Mouse (Mus musculus): ENCODE results near the gene Ddx21. TPM values are rescaled to one million over a fixed set of nuclear protein-coding genes. Genes with fewer than 3 reads are reported as not detected.
A peak's percentile ranks its signal among the peaks of the same experiment; 100 is the strongest.

The Ddx21 gene
- total RNA-seq, 2 experiments from 2014 or later = 119 to 148 TPM

DNA sequence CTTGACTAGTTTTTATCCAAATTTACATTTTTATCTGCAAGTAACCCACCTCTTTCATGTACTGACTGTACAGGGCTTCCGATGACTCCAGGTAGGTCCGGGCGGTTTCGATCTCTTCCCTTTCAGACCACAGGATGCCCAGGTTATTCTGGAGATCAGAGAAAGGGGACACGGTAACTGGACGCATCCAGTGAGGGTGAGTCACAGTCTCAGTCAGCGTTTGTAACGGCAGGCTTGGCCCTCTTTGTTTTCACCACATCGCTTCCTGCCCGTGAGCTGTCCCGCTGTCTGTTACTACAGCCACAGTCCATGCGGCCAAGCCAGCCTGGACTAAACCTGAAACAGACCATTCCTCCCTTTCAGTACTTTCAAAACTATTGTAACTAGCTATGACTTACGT, 27.1 kb downstream of the Ddx21 start:
- no peak for ATAC-seq (replicated peaks; ENCODE audit: poor library complexity)

DNA sequence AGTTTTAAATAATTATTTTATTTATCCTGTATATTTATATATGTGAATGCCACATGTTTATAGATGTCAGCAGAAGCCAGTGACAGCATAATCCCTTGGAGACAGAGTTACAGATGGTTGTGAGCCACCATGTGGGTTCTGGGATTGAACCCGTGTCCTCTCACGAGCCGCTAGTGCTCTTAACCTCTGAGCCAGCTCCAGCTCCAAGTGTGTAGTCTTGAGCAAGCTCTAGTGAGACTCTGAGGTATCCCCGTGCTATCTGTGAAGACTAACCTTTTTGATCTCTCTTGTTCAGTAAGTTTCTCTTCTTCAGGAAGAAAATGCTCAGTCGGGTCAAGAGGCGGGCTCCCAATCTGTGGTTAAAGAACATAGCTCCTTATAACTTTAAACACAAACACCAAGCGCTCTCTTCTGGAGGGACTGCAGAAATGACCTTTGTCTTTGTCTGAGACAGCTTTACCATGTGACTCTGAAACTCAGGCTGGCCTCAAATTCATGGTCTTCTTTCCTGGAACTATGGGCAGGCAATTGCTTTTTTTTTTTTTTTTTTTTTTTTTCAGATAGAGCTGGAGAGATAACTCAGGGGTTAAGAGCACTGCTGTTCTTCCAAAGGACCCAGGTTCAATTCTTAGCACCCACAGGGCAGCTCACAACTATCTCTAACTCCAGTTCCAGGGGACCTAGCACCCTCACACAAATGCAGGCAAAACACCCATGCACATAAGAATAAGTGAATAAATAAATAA, 31.8 kb downstream of the Ddx21 start:
- peak; percentile 66 for ATAC-seq (replicated peaks; ENCODE audit: poor library complexity)

DNA sequence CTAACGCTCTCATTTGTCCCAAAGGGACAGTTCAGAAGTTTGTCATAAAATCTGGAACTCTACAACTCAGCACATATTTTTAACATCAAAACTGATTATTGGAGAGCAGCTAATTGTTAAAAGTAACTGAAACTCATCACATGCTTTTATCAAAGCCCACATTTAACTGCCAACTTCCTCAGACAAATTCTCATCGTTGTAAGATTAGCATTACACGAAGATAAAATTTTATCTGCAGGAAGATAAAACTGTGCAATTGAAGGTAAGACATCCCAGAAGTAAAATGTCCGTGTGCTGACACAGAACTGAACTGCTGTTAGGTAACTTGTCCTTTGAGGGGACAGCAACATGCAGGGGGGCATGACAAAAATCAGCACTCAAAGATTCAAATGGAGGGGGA, 33.2 kb downstream of the Ddx21 start:
- no peak for ATAC-seq (replicated peaks; ENCODE audit: poor library complexity)

DNA sequence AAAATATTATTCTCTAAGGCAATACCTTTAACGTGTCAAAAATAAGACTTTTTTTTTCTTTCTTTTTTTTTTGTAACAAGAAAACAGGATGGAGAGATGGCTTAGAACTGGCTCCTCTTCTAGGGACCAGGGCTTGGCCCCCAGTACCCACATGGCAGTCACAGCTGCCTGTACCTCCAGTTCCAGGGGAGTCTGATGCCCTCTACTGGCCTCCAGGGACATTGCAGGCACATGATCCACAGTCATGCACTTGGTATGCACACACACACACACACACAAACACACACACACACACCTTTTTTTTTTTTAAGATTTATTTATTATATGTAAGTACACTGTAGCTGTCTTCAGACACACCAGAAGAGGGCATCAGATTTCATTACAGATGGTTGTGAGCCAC, 44.3 kb downstream of the Ddx21 start:
- peak; percentile 49; the same call in 1 of the 2 replicates for ATAC-seq (replicated peaks; ENCODE audit: poor library complexity)

DNA sequence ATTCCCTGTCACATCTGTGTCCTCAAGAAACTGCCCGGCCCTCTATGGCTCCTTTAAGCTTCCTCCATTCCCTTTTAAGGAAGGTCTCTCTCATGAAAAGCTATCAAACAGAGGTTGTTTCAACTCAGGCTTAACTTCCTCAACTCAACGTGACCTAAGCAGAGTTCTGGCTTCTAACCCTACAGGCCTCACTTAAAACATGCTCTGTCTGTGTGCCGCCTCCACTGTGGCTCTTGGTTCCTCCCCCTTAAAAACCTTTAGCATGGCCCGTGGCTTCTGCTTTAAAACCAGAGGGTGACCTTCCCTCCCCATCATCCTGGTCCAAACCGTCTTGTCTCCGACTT, 45.6 kb downstream of the Ddx21 start:
- peak; percentile 42 for ATAC-seq (replicated peaks; ENCODE audit: poor library complexity)

DNA sequence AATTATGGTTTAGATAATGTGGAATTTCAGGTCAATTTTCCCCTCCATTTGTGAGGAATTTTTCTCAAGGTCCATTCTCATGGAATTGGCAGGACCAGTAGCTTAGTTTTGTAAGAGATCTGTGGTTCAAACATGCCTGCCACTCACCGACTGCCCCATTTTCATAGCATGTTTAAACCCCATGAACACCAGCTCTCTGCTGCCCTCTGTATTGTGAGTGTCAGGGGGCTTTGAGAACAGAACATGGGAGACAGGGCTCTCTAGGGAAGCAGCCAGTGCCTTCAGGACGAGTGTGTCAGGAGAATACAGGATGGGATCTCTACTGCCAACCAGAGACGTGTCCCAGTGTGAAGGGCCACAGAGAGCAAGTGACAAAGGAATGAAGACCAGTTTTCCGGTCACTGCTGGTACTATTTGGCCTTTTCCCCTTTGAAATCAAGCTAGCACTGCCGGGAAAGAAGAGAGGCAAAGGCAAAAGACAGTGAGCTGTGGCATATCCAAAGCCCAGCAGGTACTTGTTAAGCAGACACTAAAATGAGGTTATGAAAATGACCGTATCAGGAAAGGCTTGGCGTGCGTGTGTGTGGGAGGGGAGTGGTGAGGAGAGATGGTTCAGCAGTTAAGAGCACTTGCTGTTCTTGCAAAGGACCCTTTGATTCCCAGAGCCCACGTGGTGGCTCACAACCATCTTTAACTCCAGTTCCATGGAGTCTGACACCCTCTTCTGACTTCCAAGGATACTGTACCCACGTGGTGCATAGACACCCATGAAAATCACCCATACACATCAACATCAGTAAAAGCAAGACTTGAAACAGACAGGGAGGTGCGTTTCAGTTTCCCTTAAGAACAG, 46.1 kb downstream of the Ddx21 start:
- 0 out of 2 replicates have a peak, but pooled peaks have one; percentile 10 for ATAC-seq (replicated peaks; ENCODE audit: poor library complexity)

DNA sequence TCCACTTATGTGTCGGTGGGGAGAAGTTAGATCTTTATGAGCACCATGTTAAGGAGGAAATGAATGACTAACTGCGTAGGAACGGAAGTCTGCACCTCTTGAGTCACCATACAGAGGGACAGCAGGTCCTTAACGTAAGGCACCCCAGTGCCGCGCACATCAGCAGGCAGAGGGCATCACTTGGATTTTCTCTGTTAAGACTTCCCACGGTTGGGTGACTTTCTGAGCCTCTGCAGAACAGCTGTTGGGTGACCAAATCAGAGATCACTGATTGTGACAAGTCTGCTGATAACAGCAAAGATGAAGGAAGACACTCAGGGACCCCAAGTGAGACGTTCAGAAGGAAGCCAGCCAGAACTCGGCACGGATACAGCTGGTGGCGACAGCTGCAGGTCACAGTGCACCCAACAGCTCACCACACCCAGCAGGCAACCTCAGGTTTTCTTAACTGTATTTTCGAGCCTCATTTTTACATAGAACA, 48.4 kb downstream of the Ddx21 start:
- ATAC-seq (replicated peaks; ENCODE audit: poor library complexity) = peak; percentile 71

DNA sequence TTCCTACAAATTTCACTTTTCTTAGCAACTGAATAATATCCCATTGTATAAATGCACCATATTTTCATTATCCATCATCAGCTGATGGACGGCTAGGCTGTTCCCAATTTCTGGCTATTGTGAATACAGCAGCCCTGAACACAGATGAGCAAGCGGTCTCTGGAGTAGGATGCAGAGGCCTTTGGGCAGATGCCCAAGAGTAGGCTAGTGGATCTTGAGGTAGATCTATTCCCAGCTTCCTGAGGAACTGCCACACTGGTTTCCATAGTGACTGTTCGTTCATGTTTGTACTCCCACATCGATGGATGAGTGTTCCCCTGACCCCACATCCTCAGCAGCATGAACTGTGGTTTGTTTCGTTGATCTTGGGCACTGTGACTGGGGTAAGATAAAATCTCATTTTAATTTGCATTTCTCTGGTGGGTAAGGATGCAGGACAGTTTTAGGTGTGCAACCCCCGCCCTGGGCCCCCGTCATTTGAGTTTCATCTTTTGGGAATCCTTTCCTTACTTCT, 51.2 kb downstream of the Ddx21 start:
- ATAC-seq (replicated peaks; ENCODE audit: poor library complexity) = no peak

DNA sequence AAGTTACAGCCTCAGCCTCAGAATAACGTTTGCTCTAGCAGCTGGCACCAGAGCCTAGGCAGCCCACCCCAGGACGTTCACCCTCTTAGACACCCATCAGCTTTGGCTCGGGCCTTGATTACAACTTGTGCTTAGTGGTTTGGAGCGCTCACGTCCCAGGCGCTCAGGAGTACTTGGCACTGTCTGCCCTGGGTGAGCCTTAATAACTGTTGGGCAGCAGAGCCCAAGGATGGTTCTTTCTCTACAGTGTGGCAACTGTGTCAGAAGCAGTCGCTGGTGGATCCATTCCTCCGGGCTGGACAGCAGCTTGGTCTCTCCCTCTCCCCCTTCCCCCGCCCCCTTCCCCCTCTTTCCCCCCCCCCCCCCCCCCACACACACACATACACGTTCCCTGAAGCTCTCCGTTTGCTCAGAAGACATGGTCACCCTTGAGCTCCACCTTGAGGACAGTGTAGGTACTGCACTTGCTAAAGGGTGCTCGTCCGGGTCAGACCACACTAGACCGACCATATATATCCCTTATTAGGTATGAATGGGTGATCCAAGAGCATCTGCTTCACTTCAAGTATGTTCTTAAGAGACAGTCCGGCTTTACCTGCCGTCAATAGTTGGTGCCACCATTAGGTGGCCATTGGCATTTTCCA, 52.4 kb downstream of the Ddx21 start:
- ATAC-seq (replicated peaks; ENCODE audit: poor library complexity) = peak; percentile 81

DNA sequence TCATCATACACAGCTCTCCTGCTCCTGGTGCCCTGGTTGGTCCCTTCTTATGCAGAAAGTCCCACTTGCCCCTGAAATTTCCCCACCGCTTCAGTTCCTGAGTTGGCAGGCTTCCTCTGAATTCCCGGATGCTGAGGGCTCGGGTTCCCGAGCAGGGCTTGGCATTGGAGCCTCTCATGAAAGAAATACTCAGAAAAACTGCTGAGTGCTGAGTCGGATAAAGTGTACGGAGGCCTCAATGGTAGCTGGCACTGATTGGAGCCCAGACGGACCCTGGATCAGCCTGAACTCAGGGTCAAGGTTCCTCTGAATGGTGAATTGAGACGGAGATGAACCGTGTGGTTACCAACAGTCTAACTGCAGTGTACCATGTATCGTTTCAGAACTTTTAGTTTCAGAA, 55.6 kb downstream of the Ddx21 start:
- ATAC-seq (replicated peaks; ENCODE audit: poor library complexity) = no peak

DNA sequence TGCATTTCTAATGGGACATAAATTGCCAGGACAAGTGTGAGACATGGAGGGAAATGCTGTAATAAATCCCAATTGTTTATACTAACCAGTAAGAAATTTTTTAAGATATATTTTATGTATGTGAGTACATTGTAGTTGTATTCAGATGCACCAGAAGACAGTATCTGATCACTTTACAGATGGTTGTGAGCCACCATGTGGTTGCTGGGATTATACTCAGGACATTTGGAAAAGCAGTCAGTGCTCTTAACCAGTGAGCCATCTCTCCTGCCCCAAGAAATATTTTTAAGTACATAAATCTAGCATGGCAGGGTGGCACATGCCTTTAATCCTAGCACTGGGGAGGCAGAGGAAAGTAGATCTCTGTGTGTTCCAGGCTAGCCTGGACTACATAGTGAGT, 56.3 kb downstream of the Ddx21 start:
- ATAC-seq (replicated peaks; ENCODE audit: poor library complexity) = no peak

DNA sequence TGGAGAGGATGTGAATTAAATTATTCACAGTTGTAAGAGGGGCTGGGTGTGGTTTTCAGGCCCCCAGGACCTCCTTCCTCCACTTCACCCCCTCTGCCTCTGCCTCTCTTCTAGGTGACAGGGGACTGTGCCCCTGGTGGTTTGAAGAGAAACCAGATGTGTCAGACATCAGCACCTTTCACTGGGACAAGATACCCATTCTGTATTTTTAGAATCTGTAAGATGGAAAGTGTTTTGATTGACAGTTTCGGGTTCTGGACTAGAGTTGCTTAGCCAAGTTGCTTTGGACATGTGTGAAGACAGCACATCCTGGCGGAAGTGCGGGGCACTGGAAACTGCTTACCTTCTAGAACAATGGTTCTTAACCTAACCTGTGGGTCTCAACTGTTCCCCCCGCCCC, 57.8 kb downstream of the Ddx21 start:
- no peak for ATAC-seq (replicated peaks; ENCODE audit: poor library complexity)

DNA sequence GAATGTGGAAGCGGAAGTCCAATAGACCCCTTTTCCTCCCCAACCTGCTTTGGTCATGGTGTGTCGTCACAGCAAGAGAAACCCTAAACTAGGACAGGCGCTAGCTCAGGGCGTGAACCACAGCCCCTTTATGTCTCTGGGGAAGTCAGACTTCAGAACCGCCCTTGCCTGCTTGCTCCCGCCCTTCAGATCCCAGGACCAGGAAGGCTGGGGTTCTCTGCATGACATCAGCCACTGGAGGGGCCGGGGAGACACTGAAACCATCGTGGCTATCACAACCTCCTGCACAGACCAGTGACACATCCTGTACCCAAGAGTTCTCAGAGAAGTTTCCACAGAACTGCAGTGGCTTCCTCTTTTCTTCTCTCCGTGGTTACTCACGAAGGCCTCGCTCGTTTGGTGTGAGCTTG, 58.7 kb downstream of the Ddx21 start:
- peak; percentile 78 for ATAC-seq (replicated peaks; ENCODE audit: poor library complexity)

DNA sequence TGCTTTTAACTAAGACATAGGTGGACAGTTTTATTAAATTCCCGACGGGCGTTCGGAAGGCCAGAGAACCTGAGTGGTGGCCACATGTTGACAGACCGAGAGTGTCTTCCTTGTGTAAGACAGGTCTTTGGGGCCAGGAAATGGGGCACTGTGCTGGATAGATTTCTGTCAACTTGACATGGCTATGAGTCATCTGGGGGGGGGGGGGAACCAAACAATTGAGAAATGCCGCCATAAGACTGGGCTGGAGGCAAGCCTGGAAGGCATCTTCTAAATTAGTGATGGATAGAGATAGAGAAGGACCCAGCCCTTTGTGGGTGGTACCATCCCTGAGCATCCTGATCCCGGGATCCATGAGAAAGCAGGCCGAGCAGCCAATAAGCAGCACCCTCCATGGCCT, 59.2 kb downstream of the Ddx21 start:
- peak; percentile 15 for ATAC-seq (replicated peaks; ENCODE audit: poor library complexity)

DNA sequence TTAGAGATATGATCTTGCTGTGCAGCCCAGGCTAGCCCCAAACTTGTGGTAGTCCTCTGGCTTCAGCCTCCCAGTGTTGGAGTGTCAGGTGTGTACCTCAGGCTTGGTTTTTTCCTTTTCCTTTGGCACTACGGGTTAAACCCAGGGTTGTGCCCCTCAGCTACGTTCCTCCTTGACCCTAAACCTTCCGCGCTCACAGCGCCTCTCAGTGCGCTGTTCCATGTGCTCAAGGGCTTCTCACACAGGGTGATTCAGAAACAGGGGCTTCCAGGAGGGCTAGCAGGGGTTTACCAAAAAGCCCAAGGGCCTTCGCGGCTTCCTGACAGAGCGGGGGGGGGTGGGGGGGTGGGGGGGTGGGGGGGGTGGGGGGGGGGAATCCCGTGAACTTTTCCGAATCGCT, 59.6 kb downstream of the Ddx21 start:
- ATAC-seq (replicated peaks; ENCODE audit: poor library complexity) = no peak

DNA sequence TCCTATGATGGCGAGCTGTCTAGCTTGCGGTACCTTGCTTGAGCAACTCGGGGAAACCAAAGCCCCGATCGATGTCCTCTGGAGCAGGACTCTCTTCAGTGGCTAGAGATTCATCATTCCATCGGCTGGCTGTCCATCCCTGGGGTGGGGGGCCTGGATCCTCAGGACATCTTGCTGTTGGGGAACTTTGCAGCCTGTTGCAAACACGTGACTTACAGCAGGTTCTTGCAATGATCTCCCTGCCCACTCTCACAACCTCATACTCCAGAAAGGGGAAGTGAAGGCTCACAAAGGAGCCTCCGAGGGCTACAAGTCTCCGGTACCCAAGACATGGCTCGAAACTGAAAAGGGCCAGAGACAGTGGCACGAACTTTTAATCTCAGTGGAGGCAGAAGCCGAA, 60.6 kb downstream of the Ddx21 start:
- peak; percentile 37 for ATAC-seq (replicated peaks; ENCODE audit: poor library complexity)

DNA sequence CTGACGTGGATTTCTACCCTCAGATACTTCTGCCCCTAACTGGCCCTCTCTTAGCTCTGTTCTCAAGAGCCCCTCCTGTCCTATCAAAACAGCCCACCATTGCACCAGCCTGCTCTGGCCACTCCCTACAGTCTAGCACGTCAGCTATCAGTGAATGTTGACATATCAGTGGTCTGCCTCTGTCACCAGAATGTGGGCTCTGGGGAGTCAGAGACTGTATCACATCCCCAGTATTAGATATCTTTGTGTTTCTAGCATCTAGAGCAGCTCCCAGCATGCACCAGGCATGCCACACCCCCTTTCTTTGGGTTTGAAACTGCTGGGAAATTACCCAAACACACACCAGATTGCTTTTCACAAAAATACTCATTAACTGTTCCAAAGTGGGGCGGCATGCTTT, 61.3 kb downstream of the Ddx21 start:
- ATAC-seq (replicated peaks; ENCODE audit: poor library complexity) = peak; percentile 40

DNA sequence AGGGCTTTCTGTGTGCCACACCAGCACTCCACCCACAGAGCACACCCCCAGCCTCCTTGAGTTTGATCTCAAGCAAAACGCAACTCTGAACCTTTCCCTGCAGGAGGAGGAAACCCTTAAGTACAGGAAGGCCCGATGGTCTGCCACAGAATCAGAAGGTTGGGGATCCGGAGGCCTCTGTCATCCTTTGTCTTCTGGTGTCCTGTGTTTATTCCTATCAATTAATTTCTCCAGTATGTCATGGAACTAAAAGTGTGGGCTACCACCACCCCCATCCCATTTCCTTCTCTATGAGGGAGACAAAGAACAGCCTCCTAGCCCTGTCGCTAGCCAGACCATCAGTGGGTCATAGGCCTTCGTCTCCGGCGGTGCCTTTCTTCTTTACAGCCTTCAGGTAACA, 67.6 kb downstream of the Ddx21 start:
- ATAC-seq (replicated peaks; ENCODE audit: poor library complexity) = no peak

DNA sequence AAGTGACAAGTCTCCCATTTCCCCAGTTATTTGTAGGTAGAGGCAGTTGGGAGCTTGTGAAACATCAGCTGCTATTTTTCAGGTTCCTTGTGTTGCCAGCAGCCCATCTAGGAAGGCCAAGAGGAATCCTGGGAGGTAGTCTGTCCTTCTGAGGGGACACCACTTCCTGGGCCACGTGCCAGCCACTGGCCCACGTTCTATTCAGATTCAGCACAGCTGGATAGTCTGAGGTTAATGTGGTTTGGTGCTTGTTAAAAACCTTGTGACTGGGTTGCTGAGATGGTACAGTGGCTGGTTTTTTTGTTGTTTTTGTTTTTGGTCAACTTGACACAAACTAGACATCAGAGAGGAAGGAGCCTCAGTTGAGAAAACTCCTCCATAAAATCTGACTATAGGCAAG, 69.2 kb downstream of the Ddx21 start:
- peak; percentile 86 for ATAC-seq (replicated peaks; ENCODE audit: poor library complexity)

Measured in megakaryocyte progenitor cell, adult 5-6 weeks (primary cell).